Mouse (Mus musculus): ENCODE measurements around the gene Elmo2. TPM values are rescaled to one million over a fixed set of nuclear protein-coding genes. Genes with fewer than 3 reads are reported as not detected.

The Elmo2 gene
- polyA plus RNA-seq, 1 experiment = 95.0 TPM

GRCm38 (mm10) chr2:165253269-165253668, 73.0 kb downstream of the Elmo2 start:
- H3K27me3 ChIP-seq (ENCODE audit: control insufficient read depth, insufficient read depth, low read length) = no peaks in the 10 kb centered on the region
- TF ChIP-seq POLR2A (IDR thresholded peaks at IDR 0.05; ENCODE audit: control insufficient read depth, extremely low read depth, insufficient read depth, low read length, poor library complexity) (no peak), CTCF (IDR thresholded peaks at IDR 0.05; ENCODE audit: borderline replicate concordance, control insufficient read depth, extremely low read depth, insufficient read depth, low read length, poor library complexity) (no peak)
- 90% methylated on average over 8 of the region's 8 CpGs for WGBS

DNA sequence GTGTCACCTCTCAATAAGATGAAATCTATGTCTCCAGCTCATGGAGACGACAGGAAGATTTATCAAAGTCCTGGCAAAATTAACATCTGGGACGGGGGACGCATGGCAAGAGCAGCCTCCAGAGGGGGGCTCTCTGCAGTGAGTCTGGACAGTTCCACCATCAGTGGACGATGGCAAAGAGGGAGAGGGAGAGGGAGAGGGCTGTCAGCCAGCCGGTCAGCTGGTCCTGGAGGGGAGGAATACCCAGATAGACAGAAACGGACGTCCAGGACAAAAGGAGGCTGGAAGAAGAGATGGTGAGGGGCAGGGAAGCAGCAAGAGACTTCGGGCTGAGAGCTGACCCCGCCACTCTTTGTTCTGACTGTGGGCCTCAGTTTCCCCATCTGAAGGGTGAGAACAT, 73.5 kb downstream of the Elmo2 start:
- H3K27ac ChIP-seq (ENCODE audit: control insufficient read depth, insufficient read depth, low read length) = no peak overlapping the region
- TF ChIP-seq POLR2A (IDR thresholded peaks at IDR 0.05; ENCODE audit: control insufficient read depth, extremely low read depth, insufficient read depth, low read length, poor library complexity) = no peak
- no peak for TF ChIP-seq CTCF (IDR thresholded peaks at IDR 0.05; ENCODE audit: borderline replicate concordance, control insufficient read depth, extremely low read depth, insufficient read depth, low read length, poor library complexity)
- no peak overlapping the region for H3K4me3 ChIP-seq (ENCODE audit: control insufficient read depth, insufficient read depth, low read length)
- no peak for DNase-seq
- H3K36me3 ChIP-seq (ENCODE audit: control insufficient read depth, insufficient read depth, low read length) = no peaks in the 10 kb centered on the region
- H3K4me1 ChIP-seq (replicated peaks; ENCODE audit: control insufficient read depth, insufficient read depth, low read length) = no peaks in the 10 kb centered on the region
- H3K27me3 ChIP-seq (ENCODE audit: control insufficient read depth, insufficient read depth, low read length) = no peaks in the 10 kb centered on the region
- WGBS = 86% methylated on average over 9 of the region's 9 CpGs

More at GRCm38 (mm10) chr2:165253269-165253668, 73.0 kb downstream of the Elmo2 start:
- H3K4me1 ChIP-seq (replicated peaks; ENCODE audit: control insufficient read depth, insufficient read depth, low read length) = no peaks in the 10 kb centered on the region
- no peaks in the 10 kb centered on the region for H3K36me3 ChIP-seq (ENCODE audit: control insufficient read depth, insufficient read depth, low read length)
- H3K27ac ChIP-seq (ENCODE audit: control insufficient read depth, insufficient read depth, low read length) = no peak overlapping the region
- no peak for DNase-seq
- H3K4me3 ChIP-seq (ENCODE audit: control insufficient read depth, insufficient read depth, low read length) = no peak overlapping the region

DNA sequence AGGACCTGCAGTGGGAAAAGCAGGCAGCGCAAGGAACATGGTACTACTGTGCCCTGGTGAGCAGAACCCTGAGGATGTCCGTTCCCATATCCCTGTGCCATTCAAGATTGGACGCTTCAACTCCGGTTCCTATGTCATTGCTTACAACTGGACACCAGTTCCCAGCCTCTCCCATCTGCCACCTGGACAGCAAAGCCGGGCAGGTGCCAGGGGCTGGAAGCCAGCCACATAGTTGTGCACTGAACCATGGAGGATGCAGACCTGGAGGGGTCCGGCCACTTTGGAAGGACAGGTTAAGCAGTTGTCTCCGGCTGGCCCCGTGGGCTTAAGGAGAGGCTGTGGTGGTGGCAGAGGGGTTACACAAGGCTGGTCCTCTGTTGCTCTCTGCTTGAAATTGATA, 73.9 kb downstream of the Elmo2 start:
- 95% methylated on average over 8 of the region's 8 CpGs for WGBS
- Histone ChIP-seq H3K4me3 (ENCODE audit: control insufficient read depth, insufficient read depth, low read length) (no peak overlapping the region), H3K27ac (ENCODE audit: control insufficient read depth, insufficient read depth, low read length) (no peak overlapping the region), H3K4me1 (replicated peaks; ENCODE audit: control insufficient read depth, insufficient read depth, low read length) (no peaks in the 10 kb centered on the region), H3K36me3 (ENCODE audit: control insufficient read depth, insufficient read depth, low read length) (no peaks in the 10 kb centered on the region), H3K27me3 (ENCODE audit: control insufficient read depth, insufficient read depth, low read length) (no peaks in the 10 kb centered on the region)
- TF ChIP-seq POLR2A (IDR thresholded peaks at IDR 0.05; ENCODE audit: control insufficient read depth, extremely low read depth, insufficient read depth, low read length, poor library complexity) (no peak), CTCF (IDR thresholded peaks at IDR 0.05; ENCODE audit: borderline replicate concordance, control insufficient read depth, extremely low read depth, insufficient read depth, low read length, poor library complexity) (no peak)
- DNase-seq = no peak

GRCm38 (mm10) chr2:165250903-165251302, 75.4 kb downstream of the Elmo2 start:
- TF ChIP-seq CTCF (IDR thresholded peaks at IDR 0.05; ENCODE audit: borderline replicate concordance, control insufficient read depth, extremely low read depth, insufficient read depth, low read length, poor library complexity) (no peak), POLR2A (IDR thresholded peaks at IDR 0.05; ENCODE audit: control insufficient read depth, extremely low read depth, insufficient read depth, low read length, poor library complexity) (no peak)
- DNase-seq = no peak
- Histone ChIP-seq H3K27ac (ENCODE audit: control insufficient read depth, insufficient read depth, low read length) (no peak overlapping the region), H3K4me1 (replicated peaks; ENCODE audit: control insufficient read depth, insufficient read depth, low read length) (no peaks in the 10 kb centered on the region), H3K36me3 (ENCODE audit: control insufficient read depth, insufficient read depth, low read length) (no peaks in the 10 kb centered on the region), H3K4me3 (ENCODE audit: control insufficient read depth, insufficient read depth, low read length) (no peak overlapping the region), H3K27me3 (ENCODE audit: control insufficient read depth, insufficient read depth, low read length) (no peaks in the 10 kb centered on the region)
- WGBS = 0% methylated on average over 1 of the region's 1 CpGs

- H3K4me3 ChIP-seq (ENCODE audit: control insufficient read depth, insufficient read depth, low read length) = no peak overlapping the region
- no peaks in the 10 kb centered on the region for H3K27me3 ChIP-seq (ENCODE audit: control insufficient read depth, insufficient read depth, low read length)
- no peak for DNase-seq
- H3K4me1 ChIP-seq (replicated peaks; ENCODE audit: control insufficient read depth, insufficient read depth, low read length) = peaks cover 3% of the 10 kb centered on the region; the same call in 1 of the 2 replicates
- no peaks in the 10 kb centered on the region for H3K36me3 ChIP-seq (ENCODE audit: control insufficient read depth, insufficient read depth, low read length)
- no peak for TF ChIP-seq CTCF (IDR thresholded peaks at IDR 0.05; ENCODE audit: borderline replicate concordance, control insufficient read depth, extremely low read depth, insufficient read depth, low read length, poor library complexity)
- no peak for TF ChIP-seq POLR2A (IDR thresholded peaks at IDR 0.05; ENCODE audit: control insufficient read depth, extremely low read depth, insufficient read depth, low read length, poor library complexity)
- H3K27ac ChIP-seq (ENCODE audit: control insufficient read depth, insufficient read depth, low read length) = no peak overlapping the region
- WGBS = 76% methylated on average over 3 of the region's 3 CpGs
Measured at GRCm38 (mm10) chr2:165248967-165249366, 77.3 kb downstream of the Elmo2 start.

DNA sequence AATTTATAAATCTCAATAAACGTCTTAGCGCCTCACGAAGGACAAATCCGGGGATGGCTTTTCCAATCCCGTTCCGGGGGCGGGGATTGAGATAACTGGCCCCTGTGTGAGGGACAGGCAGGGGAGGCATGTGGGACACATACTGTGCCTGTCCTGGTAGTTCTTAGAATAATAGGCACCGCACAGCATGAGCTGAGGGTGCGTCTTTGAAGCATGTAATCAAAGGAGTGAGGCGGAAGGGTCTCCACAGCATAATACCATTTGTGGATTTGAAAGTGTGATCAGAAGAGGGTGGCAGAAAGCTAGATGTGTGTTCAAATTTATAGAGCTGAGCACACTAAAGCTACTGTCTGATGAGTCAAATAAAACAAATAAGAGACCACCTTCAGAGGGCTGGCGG, 79.9 kb downstream of the Elmo2 start:
- DNase-seq = no peak
- Histone ChIP-seq H3K4me3 (ENCODE audit: control insufficient read depth, insufficient read depth, low read length) (no peak overlapping the region), H3K4me1 (replicated peaks; ENCODE audit: control insufficient read depth, insufficient read depth, low read length) (peaks cover 3% of the 10 kb centered on the region; the same call in 1 of the 2 replicates), H3K27me3 (ENCODE audit: control insufficient read depth, insufficient read depth, low read length) (no peaks in the 10 kb centered on the region), H3K27ac (ENCODE audit: control insufficient read depth, insufficient read depth, low read length) (no peak overlapping the region), H3K36me3 (ENCODE audit: control insufficient read depth, insufficient read depth, low read length) (no peaks in the 10 kb centered on the region)
- 82% methylated on average over 11 of the region's 11 CpGs for WGBS
- TF ChIP-seq CTCF (IDR thresholded peaks at IDR 0.05; ENCODE audit: borderline replicate concordance, control insufficient read depth, extremely low read depth, insufficient read depth, low read length, poor library complexity) (no peak), POLR2A (IDR thresholded peaks at IDR 0.05; ENCODE audit: control insufficient read depth, extremely low read depth, insufficient read depth, low read length, poor library complexity) (no peak)

All from thymus, adult 2 months (tissue).